Mouse (Mus musculus): ENCODE data around the gene Tfdp2. TPM values are rescaled to one million over a fixed set of nuclear protein-coding genes. Genes with fewer than 3 reads are reported as not detected.
"Not testable (repeated sequence)": the region's sequence is repeated elsewhere in the genome, so short reads cannot be mapped to it uniquely, and the experiment has no call there.

The Tfdp2 gene
- polyA plus RNA-seq (2011; ENCODE audit: insufficient read depth, insufficient read length, low replicate concordance, missing spikeins): 72.5 and 97.5 TPM in 2 replicates

DNA sequence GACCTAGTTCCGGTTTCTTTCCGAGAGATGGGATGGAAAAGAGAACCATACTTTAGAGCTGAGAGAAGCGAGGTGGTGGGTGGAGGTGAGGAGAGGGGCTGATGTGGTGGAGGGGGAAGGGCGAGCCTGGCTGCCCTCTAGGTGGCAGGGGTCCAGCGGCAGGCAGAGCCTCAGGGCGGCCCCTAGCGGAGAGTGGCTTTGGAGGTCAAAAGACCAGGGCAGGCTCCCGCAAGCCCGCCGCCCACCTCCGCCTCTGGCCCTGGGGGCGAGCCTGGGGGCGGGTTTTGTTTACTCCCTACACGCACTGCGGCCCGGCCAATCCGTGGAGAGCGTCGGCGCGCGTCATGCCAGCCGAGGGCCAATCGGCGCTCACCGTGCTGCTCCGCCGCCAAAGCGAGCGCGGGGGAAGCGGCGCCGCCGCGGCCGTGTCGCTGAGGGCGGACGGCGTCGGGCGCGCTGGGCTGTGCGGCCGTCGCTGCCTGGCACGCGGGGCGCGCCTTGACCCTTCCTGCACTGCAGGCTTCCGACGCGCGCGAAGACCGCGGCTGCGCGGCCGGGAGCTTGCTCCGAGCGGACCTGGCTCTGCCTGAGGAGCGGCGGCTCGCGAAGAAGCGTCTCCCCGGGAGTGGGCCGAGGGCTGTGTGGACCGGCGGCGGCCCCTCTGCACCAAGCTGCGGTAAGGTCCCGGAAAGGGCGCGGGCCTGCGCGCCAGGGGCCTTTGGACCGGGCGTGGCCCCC is at the start of gene Tfdp2:
Gene Tfdp2, plus strand, starts transcription at position 391 of the 738 bp plus-strand sequence.
- Histone ChIP-seq H3K4me3 (replicated peaks; ENCODE audit: control insufficient read depth, low read depth, low read length) (peak within 1 kb of the TSS; percentile 68), H3K27ac (ENCODE audit: control insufficient read depth, insufficient read depth, low read depth, low read length, poor library complexity) (peak within 1 kb of the TSS; percentile 87), H3K4me1 (ENCODE audit: control insufficient read depth, insufficient read depth, low read length) (no peaks in the 10 kb centered on the region; the same call in 1 of the 2 replicates)
- under 1% methylated on average over 81 of the region's 81 CpGs for WGBS
- TF ChIP-seq POLR2A (IDR thresholded peaks at IDR 0.05; ENCODE audit: borderline replicate concordance, control insufficient read depth, low read depth, low read length) (peak; percentile 70; the same call in 1 of the 2 replicates), CTCF (IDR thresholded peaks at IDR 0.05; ENCODE audit: control insufficient read depth, insufficient read depth, low read length) (peak; percentile 22; the same call in 1 of the 2 replicates)

DNA sequence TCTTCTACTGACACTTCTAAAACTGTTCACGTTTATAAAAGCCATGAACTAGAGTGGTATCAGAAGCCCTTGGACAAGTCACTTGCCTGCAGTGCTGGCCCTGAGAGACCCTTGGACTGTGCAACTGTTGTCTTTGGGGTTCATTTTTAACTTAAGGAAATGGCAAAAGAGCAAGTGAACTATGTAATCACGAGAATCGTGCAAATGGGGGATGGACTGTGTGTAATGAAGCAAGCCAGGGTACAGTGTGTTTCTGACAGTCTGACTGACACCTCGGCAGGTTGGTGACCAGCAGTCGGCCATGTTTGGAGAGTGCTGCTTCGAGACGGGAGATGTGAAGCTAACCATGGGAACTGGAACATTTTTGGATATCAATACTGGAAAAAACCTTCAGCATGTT is 43.3 kb upstream of the Tfdp2 start:
- TF ChIP-seq POLR2A (IDR thresholded peaks at IDR 0.05; ENCODE audit: borderline replicate concordance, control insufficient read depth, low read depth, low read length) (no peak), CTCF (IDR thresholded peaks at IDR 0.05; ENCODE audit: control insufficient read depth, insufficient read depth, low read length) (no peak)
- Histone ChIP-seq H3K27ac (ENCODE audit: control insufficient read depth, insufficient read depth, low read depth, low read length, poor library complexity) (no peak overlapping the region), H3K4me1 (ENCODE audit: control insufficient read depth, insufficient read depth, low read length) (no peaks in the 10 kb centered on the region), H3K4me3 (replicated peaks; ENCODE audit: control insufficient read depth, low read depth, low read length) (no peak overlapping the region)
- WGBS: 81% methylated on average over 7 of the region's 7 CpGs

DNA sequence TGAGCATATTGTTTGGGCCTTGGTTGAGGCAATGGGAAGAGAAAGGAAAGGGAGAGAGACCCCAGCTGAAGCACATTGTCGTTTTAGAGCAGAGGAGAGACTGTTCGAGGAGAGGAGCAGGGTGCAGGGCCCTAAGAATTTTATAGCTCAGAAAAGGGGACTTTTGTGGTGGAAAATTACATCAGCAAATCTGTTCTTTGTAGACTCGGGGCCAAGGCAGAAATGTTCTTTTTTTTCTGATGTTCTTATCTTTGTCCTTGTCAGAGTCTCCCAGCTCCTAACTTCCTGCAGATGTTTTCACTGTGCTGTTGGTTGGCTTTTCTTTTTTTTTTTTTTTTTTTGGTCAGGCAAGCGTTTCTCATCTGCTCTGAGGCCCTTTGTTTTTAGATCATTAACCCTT is 37.6 kb upstream of the Tfdp2 start:
- WGBS: 10% methylated on average over 4 of the region's 4 CpGs
- no peak overlapping the region for H3K27ac ChIP-seq (ENCODE audit: control insufficient read depth, insufficient read depth, low read depth, low read length, poor library complexity)

DNA sequence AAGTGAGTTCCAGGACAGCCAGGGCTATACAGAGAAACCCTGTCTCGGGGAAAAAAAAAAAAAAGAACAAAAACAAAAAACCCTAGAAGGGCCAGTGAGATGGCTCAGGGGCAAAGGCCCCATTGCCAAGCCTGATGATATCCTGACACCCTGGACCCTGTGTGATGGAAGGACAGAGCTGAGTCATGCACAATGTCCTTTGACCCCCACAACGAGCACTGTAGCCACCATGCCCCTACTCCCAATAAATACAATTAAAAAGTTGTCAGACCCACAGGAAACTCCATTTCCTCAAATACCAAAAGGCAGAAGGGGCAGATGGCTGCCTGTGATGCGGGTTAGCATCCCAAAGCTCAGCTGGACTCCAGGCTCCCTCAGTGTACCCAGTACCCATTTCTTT is 37.0 kb upstream of the Tfdp2 start:
- no peak for TF ChIP-seq CTCF (IDR thresholded peaks at IDR 0.05; ENCODE audit: control insufficient read depth, insufficient read depth, low read length)
- TF ChIP-seq POLR2A (IDR thresholded peaks at IDR 0.05; ENCODE audit: borderline replicate concordance, control insufficient read depth, low read depth, low read length): no peak
- 47% methylated on average over 3 of the region's 3 CpGs for WGBS
- H3K4me3 ChIP-seq (replicated peaks; ENCODE audit: control insufficient read depth, low read depth, low read length): no peak overlapping the region
- no peak overlapping the region for H3K27ac ChIP-seq (ENCODE audit: control insufficient read depth, insufficient read depth, low read depth, low read length, poor library complexity)
- H3K4me1 ChIP-seq (ENCODE audit: control insufficient read depth, insufficient read depth, low read length): no peaks in the 10 kb centered on the region

More for the DNA sequence above, 37.6 kb upstream of the Tfdp2 start:
- H3K4me1 ChIP-seq (ENCODE audit: control insufficient read depth, insufficient read depth, low read length): no peaks in the 10 kb centered on the region
- no peak overlapping the region for H3K4me3 ChIP-seq (replicated peaks; ENCODE audit: control insufficient read depth, low read depth, low read length)
- TF ChIP-seq CTCF (IDR thresholded peaks at IDR 0.05; ENCODE audit: control insufficient read depth, insufficient read depth, low read length) (no peak), POLR2A (IDR thresholded peaks at IDR 0.05; ENCODE audit: borderline replicate concordance, control insufficient read depth, low read depth, low read length) (no peak)

DNA sequence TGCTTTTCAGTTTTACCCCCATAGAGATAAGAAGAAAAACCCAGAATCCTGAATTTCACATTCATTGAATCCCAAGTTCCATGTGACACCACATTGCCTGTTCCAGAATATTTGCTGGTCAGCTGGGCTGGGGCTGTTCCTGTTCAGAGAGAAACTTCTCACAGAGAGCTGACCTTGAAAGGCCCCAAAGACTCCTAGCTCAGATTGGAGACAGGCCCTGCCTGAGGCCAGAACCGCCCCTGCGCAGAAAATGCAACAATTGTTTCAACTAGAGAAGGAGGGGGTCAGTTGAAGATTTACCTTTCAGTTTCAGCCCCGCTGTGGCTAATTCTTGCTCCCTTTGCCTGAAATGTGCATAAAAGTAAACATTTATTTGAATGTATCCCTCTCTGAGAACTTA is 35.3 kb upstream of the Tfdp2 start:
- Histone ChIP-seq H3K4me3 (replicated peaks; ENCODE audit: control insufficient read depth, low read depth, low read length) (no peak overlapping the region), H3K4me1 (ENCODE audit: control insufficient read depth, insufficient read depth, low read length) (no peaks in the 10 kb centered on the region), H3K27ac (ENCODE audit: control insufficient read depth, insufficient read depth, low read depth, low read length, poor library complexity) (no peak overlapping the region)
- 91% methylated on average over 3 of the region's 3 CpGs for WGBS
- no peak for TF ChIP-seq CTCF (IDR thresholded peaks at IDR 0.05; ENCODE audit: control insufficient read depth, insufficient read depth, low read length)

DNA sequence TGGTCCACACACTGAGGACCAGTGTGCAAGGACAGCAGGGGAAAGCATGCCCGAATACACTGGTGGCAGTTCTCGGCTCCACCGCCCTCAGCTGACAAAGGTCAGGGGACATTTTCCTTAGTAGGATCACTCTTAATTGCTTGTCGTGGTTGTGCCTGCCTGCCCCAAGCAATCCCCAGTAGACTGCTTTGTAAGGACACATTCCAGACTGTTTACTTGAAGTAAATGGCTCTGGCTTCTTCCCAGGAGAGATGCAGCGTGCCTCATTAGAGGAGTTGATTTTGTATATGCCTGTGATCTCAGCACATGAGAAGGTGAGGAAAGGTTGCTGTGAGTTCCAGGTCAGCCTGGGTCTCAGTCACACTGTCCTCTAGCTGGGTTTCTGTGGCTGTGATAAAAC is 33.7 kb upstream of the Tfdp2 start:
- Histone ChIP-seq H3K4me3 (replicated peaks; ENCODE audit: control insufficient read depth, low read depth, low read length) (no peak overlapping the region), H3K27ac (ENCODE audit: control insufficient read depth, insufficient read depth, low read depth, low read length, poor library complexity) (no peak overlapping the region), H3K4me1 (ENCODE audit: control insufficient read depth, insufficient read depth, low read length) (no peaks in the 10 kb centered on the region)
- TF ChIP-seq CTCF (IDR thresholded peaks at IDR 0.05; ENCODE audit: control insufficient read depth, insufficient read depth, low read length) (no peak), POLR2A (IDR thresholded peaks at IDR 0.05; ENCODE audit: borderline replicate concordance, control insufficient read depth, low read depth, low read length) (no peak)
- WGBS: 89% methylated on average over 5 of the region's 5 CpGs

DNA sequence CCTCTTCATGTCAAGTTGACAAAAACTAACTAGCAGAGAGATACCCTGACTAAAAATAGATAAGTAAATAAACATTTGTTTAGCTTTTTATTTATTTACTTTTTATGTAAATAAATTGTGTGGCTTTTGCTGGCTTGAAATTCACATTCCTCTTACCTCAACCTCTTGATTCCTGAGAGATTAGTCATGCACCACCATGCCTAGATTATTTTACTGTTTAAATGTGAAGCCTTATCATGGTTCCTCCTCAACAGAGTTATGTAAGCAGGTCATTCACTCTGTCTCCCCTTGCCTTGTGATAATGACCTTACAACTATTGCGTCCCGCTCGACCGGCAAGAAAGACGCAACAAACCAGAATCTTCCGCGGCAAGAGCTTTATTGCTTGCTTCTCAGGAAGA is 32.6 kb upstream of the Tfdp2 start:
- TF ChIP-seq CTCF (IDR thresholded peaks at IDR 0.05; ENCODE audit: control insufficient read depth, insufficient read depth, low read length) (no peak), POLR2A (IDR thresholded peaks at IDR 0.05; ENCODE audit: borderline replicate concordance, control insufficient read depth, low read depth, low read length) (no peak)
- no peak overlapping the region for H3K27ac ChIP-seq (ENCODE audit: control insufficient read depth, insufficient read depth, low read depth, low read length, poor library complexity)
- WGBS: 93% methylated on average over 7 of the region's 7 CpGs
- H3K4me1 ChIP-seq (ENCODE audit: control insufficient read depth, insufficient read depth, low read length): no peaks in the 10 kb centered on the region
- H3K4me3 ChIP-seq (replicated peaks; ENCODE audit: control insufficient read depth, low read depth, low read length): no peak overlapping the region

DNA sequence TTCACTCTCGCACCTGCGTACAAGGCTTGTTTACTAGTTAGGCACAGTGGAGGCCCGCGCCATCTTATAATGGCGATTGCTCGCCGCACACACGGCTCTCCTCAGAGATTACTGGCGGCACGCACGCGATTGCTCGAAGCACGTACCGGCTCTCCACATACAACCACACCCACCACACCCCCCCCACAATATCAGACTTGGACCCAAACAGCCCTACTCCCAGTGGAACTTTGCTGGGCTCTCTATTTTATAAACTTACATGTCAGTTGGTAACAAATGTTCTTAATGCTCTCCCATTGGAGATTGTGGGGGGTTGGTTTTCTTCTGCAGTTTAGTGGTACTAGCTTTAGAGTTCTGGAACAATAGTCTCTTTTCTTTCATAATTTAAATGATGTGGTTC is 32.1 kb upstream of the Tfdp2 start:
- not testable (repeated sequence) for H3K27ac ChIP-seq (ENCODE audit: control insufficient read depth, insufficient read depth, low read depth, low read length, poor library complexity); H3K4me3 ChIP-seq (replicated peaks; ENCODE audit: control insufficient read depth, low read depth, low read length); H3K4me1 ChIP-seq (ENCODE audit: control insufficient read depth, insufficient read depth, low read length)
- 92% methylated on average over 15 of the region's 15 CpGs for WGBS

DNA sequence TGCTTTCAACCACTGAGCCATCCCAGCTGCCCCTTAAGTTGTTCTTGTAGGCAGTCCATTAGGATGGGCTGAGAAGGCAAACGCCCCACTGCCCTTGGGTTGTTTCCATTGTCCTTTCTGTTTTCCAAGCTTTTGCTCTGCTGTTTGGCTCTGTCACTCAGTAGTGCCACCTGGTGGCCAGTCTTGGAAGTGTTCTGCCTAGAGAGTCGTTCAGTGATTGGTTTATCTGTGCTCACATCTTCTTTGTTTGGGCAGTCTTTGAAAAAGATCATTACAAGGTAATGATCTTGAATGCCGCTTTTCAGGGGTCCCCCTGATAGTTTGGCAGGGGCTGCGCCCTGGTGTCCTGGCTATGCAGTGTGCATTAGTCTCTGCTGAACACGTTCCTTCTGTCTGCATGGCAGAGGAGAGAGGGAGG is 28.9 kb upstream of the Tfdp2 start:
- TF ChIP-seq POLR2A (IDR thresholded peaks at IDR 0.05; ENCODE audit: borderline replicate concordance, control insufficient read depth, low read depth, low read length): no peak
- peak; percentile 80 for TF ChIP-seq CTCF (IDR thresholded peaks at IDR 0.05; ENCODE audit: control insufficient read depth, insufficient read depth, low read length)
- Histone ChIP-seq H3K27ac (ENCODE audit: control insufficient read depth, insufficient read depth, low read depth, low read length, poor library complexity) (no peak overlapping the region), H3K4me1 (ENCODE audit: control insufficient read depth, insufficient read depth, low read length) (no peaks in the 10 kb centered on the region), H3K4me3 (replicated peaks; ENCODE audit: control insufficient read depth, low read depth, low read length) (no peak overlapping the region)
- 47% methylated on average over 5 of the region's 5 CpGs for WGBS
